Mouse (Mus musculus) E14TG2a.4 (cell line): Measurements from ENCODE around the gene Dab1.

Source experiments
- CTCF ChIP-seq: conservative IDR thresholded peaks from 2 replicates; pipeline ENCODE4 v1.5.1; 2014; ENCODE audit warnings: low read length
- POU5F1 ChIP-seq: IDR thresholded peaks from 2 replicates; pipeline ENCODE4 v1.6.1; 2014; ENCODE audit warnings: low read length, borderline replicate concordance

- TF ChIP-seq CTCF (no peak), POU5F1 (no peak)
Observed at GRCm38 (mm10) chr4:104579946-104580544, 960.9 kb downstream of the Dab1 start.
